34 mouse cellular contexts compared by ENCODE assay signal in genomic region chr6:118779201-118779600, GRCm38 (mm10).
"Had no signal": no experiment of that assay in that cellular context is flagged by ENCODE, and none has a peak within 500 bp of the region (broad histone marks: within the 10 kb centered on the region; RNA-seq: fewer than 3 reads in every experiment).

No protein-coding gene starts in this region.

- H3K4me1 ChIP-seq: hindbrain, embryonic 12.5 days; hindbrain, embryonic 13.5 days; kidney, embryonic 15.5 days had no signal

- H3K36me3 ChIP-seq: hindbrain, embryonic 10.5 days; hindbrain, embryonic 12.5 days; intestine, embryonic 15.5 days; kidney, embryonic 15.5 days had no signal

- H3K4me3 ChIP-seq: heart, embryonic 12.5 days; heart, embryonic 13.5 days; heart, embryonic 15.5 days; hindbrain, embryonic 10.5 days; hindbrain, embryonic 12.5 days; hindbrain, embryonic 13.5 days; hindbrain, embryonic 15.5 days; intestine, embryonic 15.5 days; kidney, embryonic 15.5 days; layer of hippocampus, adult 2 months; left cerebral cortex, adult 2 months had no signal

- H3K27me3 ChIP-seq: heart, embryonic 12.5 days; heart, embryonic 13.5 days; heart, embryonic 15.5 days; hindbrain, embryonic 12.5 days; hindbrain, embryonic 13.5 days; hindbrain, embryonic 15.5 days; intestine, embryonic 15.5 days; kidney, embryonic 15.5 days had no signal

- H3K4me2 ChIP-seq: heart, embryonic 11.5 days; heart, embryonic 12.5 days; heart, embryonic 13.5 days; heart, embryonic 15.5 days; hindbrain, embryonic 12.5 days; hindbrain, embryonic 13.5 days; hindbrain, embryonic 14.5 days; hindbrain, embryonic 15.5 days; intestine, embryonic 15.5 days; kidney, embryonic 15.5 days had no signal

- H3K9ac ChIP-seq: heart, embryonic 12.5 days; heart, embryonic 13.5 days; heart, embryonic 15.5 days; hindbrain, embryonic 12.5 days; hindbrain, embryonic 13.5 days; hindbrain, embryonic 14.5 days; hindbrain, embryonic 15.5 days; intestine, embryonic 15.5 days; kidney, embryonic 15.5 days had no signal

- H3K9me3 ChIP-seq: heart, embryonic 13.5 days; heart, embryonic 15.5 days; hindbrain, embryonic 10.5 days; hindbrain, embryonic 13.5 days; hindbrain, embryonic 15.5 days; intestine, embryonic 15.5 days; kidney, embryonic 15.5 days had no signal

- H3K27ac ChIP-seq: heart, embryonic 13.5 days; heart, embryonic 15.5 days; hindbrain, embryonic 10.5 days; hindbrain, embryonic 12.5 days; hindbrain, embryonic 13.5 days; hindbrain, embryonic 14.5 days; hindbrain, embryonic 15.5 days; hindbrain, postnatal 0 days; intestine, embryonic 15.5 days; kidney, embryonic 15.5 days; kidney, postnatal 0 days; left cerebral cortex, adult 2 months had no signal

- DNase-seq: heart, postnatal 10 days; heart, postnatal 14 days; heart, postnatal 36 days; heart, postnatal 4 days; kidney, adult 11 months; kidney, adult 18-20 months; kidney, adult 2 months; kidney, adult 8-10 months; kidney, postnatal 10 days; kidney, postnatal 14 days; kidney, postnatal 25 days; kidney, postnatal 36 days; kidney, postnatal 4 days; layer of hippocampus, adult 9-11 months; layer of hippocampus, postnatal 36 days had no signal

- ATAC-seq: hindbrain, embryonic 16.5 days; hindbrain, postnatal 0 days; inflammation-experienced regulatory T-cells, adult 6 months; intestine, embryonic 15.5 days; intestine, embryonic 16.5 days; intestine, postnatal 0 days had no signal
